Mouse (Mus musculus): ENCODE measurements around the gene Dgkg. TPM values are rescaled to one million over a fixed set of nuclear protein-coding genes. Genes with fewer than 3 reads are reported as not detected.

Gene Dgkg
- polyA plus RNA-seq, 1 experiment from 2014 or later: 4.5 TPM

DNA sequence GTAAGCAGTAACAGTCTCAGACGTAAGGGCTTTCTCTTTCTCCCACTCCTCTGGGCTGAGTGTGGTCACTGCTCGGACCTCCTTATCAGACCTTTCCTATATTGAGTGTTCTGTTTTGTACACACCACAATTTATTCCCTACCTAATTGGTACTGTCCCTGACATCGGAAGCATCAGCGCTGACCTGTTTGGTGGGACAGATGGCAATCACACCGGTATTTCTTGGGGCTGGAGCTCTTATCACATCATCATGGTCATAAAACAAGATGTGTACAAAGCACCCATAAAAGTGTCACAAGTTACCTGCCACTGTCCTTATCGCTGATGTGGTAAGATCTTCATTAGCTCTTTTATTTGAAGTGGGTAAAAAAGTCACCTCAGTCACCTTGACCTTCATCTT, 155.2 kb downstream of the Dgkg start:
- Histone ChIP-seq H3K9ac (no peak overlapping the region), H3K9me3 (no peaks in the 10 kb centered on the region), H3K4me3 (no peak overlapping the region), H3K27me3 (no peaks in the 10 kb centered on the region), H3K27ac (replicated peaks) (no peak overlapping the region), H3K4me2 (no peak overlapping the region), H3K36me3 (no peaks in the 10 kb centered on the region), H3K4me1 (replicated peaks) (no peaks in the 10 kb centered on the region)
- ATAC-seq (ENCODE audit: low FRiP score, low read depth): no peak
- 94% methylated on average over 6 of the region's 6 CpGs for WGBS

DNA sequence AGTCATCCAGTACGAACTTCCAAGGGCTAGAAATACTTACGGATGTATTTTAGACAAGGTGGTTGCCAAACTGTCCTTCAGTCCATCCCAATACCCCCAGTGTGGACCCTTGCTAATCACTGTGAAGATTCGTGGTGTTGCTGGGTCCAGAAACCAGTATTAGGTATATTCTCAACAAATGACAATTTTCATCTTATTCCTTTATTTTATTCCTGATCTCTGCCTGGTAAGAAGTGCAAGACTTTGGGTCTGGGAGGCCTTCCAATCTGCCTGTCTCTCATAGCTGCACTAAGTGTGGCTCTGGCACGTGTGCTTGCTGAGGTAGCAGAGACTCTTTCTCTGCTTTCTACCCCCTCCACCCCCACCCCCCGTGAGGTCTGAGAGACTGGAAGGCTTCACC, 156.5 kb downstream of the Dgkg start:
- H3K4me3 ChIP-seq: no peak overlapping the region
- no peak overlapping the region for H3K4me2 ChIP-seq
- no peak overlapping the region for H3K9ac ChIP-seq
- H3K4me1 ChIP-seq (replicated peaks): no peaks in the 10 kb centered on the region
- 86% methylated on average over 5 of the region's 5 CpGs for WGBS
- no peak for ATAC-seq (ENCODE audit: low FRiP score, low read depth)
- H3K27me3 ChIP-seq: no peaks in the 10 kb centered on the region
- no peaks in the 10 kb centered on the region for H3K36me3 ChIP-seq
- H3K27ac ChIP-seq (replicated peaks): no peak overlapping the region
- no peaks in the 10 kb centered on the region for H3K9me3 ChIP-seq

DNA sequence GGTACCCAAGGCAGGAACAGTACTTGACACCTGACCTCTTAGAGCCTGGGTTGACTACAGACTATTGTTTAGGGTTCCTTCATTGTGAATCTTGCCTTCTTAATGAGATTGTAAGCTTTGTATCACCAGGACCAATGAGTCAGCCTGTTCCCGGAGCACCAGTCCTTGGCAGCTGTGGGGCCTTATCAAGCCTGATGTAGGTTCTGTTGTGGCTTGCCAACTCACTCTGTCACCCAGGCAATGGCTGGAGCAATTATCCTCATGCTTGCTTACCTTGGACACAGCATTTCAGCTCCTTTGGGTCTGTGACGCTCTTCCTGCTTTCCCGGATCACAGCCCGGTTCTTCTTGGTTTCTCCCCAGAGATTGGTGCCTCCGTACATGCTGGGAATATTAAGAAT, 157.1 kb downstream of the Dgkg start:
- Histone ChIP-seq H3K9me3 (no peaks in the 10 kb centered on the region), H3K36me3 (no peaks in the 10 kb centered on the region), H3K27me3 (no peaks in the 10 kb centered on the region), H3K4me2 (no peak overlapping the region), H3K4me3 (no peak overlapping the region), H3K9ac (no peak overlapping the region), H3K4me1 (replicated peaks) (no peaks in the 10 kb centered on the region), H3K27ac (replicated peaks) (no peak overlapping the region)
- ATAC-seq (ENCODE audit: low FRiP score, low read depth): no peak
- 86% methylated on average over 5 of the region's 5 CpGs for WGBS

DNA sequence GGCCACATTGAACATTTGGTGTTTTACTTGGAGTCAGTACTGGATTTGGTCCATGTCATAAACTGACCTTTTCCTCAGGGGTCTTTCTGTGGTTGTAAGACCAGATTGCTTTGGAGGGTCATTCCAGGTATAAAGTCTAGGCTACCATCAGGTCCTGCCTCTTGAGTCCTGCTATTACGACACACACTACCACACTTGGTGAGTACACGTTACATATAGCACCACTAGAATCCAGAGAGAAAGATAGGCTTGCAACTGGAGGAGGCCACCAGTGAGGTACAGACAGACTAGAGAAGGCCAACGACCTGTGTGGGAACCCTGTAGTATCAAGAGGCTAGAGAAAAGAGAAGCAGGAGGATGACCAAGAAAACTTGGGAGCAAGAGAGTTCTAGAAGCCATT, 157.6 kb downstream of the Dgkg start:
- H3K9ac ChIP-seq: no peak overlapping the region
- H3K4me3 ChIP-seq: no peak overlapping the region
- no peaks in the 10 kb centered on the region for H3K9me3 ChIP-seq
- no peak for ATAC-seq (ENCODE audit: low FRiP score, low read depth)
- H3K27ac ChIP-seq (replicated peaks): no peak overlapping the region
- H3K4me1 ChIP-seq (replicated peaks): no peaks in the 10 kb centered on the region
- no peak overlapping the region for H3K4me2 ChIP-seq
- H3K27me3 ChIP-seq: no peaks in the 10 kb centered on the region
- no peaks in the 10 kb centered on the region for H3K36me3 ChIP-seq
- 91% methylated on average over 3 of the region's 3 CpGs for WGBS

DNA sequence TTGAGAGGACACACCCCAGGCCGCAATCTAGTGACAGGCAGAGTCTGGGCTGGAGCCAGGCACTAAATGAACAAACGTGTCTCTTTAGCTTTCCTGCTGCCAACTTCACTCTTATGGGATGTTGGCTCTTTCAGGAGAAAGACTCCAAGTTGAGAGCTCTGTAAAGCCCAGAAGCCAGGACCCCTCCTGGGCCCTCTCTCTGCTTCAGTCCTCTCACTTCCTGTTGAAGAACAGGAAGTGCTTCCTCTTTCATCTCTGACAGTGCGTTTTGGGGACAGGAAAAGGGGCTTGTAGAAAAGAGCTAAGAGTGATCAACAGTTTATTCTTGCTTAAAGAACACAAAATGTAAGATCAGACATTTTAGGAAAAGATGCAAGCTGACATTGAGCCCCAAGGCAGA, 159.0 kb downstream of the Dgkg start:
- no peak overlapping the region for H3K4me2 ChIP-seq
- no peak overlapping the region for H3K27ac ChIP-seq (replicated peaks)
- no peaks in the 10 kb centered on the region; the same call in 1 of the 2 replicates for H3K4me1 ChIP-seq (replicated peaks)
- 71% methylated on average over 3 of the region's 3 CpGs for WGBS
- no peak overlapping the region for H3K4me3 ChIP-seq
- H3K36me3 ChIP-seq: no peaks in the 10 kb centered on the region
- ATAC-seq (ENCODE audit: low FRiP score, low read depth): no peak
- no peaks in the 10 kb centered on the region for H3K27me3 ChIP-seq
- H3K9me3 ChIP-seq: no peaks in the 10 kb centered on the region
- no peak overlapping the region for H3K9ac ChIP-seq

DNA sequence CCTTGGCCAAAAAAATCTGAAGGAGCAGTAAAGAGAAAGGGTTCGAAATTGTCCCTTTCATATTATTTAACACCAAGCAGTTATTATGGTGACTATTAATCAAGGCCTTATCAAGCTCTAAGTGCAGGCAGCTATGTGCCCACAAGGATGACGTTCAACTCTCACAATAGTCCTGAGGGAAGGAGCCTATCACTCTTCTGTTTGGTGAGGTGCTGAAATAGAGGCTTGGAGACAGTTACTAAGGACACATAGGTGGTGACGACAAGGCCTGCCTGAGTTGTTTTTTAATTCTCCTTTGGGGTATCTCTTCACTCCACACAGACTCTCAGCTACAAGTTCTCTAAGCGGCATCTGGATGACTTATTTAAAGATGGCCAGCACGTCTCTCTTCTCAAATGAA, 161.8 kb downstream of the Dgkg start:
- no peak for ATAC-seq (ENCODE audit: low FRiP score, low read depth)
- no peak overlapping the region for H3K27ac ChIP-seq (replicated peaks)
- 85% methylated on average over 5 of the region's 5 CpGs for WGBS
- no peak overlapping the region for H3K4me3 ChIP-seq
- H3K27me3 ChIP-seq: no peaks in the 10 kb centered on the region
- H3K36me3 ChIP-seq: no peaks in the 10 kb centered on the region
- no peaks in the 10 kb centered on the region for H3K9me3 ChIP-seq
- no peak overlapping the region for H3K9ac ChIP-seq
- no peaks in the 10 kb centered on the region; the same call in 1 of the 2 replicates for H3K4me1 ChIP-seq (replicated peaks)
- no peak overlapping the region for H3K4me2 ChIP-seq

DNA sequence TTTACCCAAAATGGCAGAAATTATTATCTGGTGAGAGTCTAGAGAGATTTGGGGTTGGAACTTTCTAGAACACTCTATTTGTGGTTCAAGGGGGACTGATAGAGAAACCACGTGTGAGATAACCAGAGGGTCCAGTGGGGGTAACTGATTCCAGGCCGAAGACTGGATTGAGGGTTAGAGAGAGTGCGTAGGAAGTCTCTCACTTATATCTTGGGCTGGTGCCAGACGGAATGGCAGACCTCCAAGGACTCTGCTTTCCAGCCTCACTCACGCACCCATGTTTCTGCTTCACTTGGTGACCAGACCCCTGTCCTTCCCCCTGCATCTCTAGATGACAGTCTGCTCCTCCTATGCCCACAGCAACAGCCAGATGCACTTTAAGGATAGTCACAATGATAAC, 162.2 kb downstream of the Dgkg start:
- H3K27ac ChIP-seq (replicated peaks): no peak overlapping the region
- WGBS: 70% methylated on average over 5 of the region's 5 CpGs
- H3K4me2 ChIP-seq: no peak overlapping the region
- H3K4me1 ChIP-seq (replicated peaks): no peaks in the 10 kb centered on the region; the same call in 1 of the 2 replicates
- no peak overlapping the region for H3K4me3 ChIP-seq
- ATAC-seq (ENCODE audit: low FRiP score, low read depth): no peak
- H3K9ac ChIP-seq: no peak overlapping the region
- no peaks in the 10 kb centered on the region for H3K27me3 ChIP-seq
- H3K9me3 ChIP-seq: no peaks in the 10 kb centered on the region
- H3K36me3 ChIP-seq: no peaks in the 10 kb centered on the region

DNA sequence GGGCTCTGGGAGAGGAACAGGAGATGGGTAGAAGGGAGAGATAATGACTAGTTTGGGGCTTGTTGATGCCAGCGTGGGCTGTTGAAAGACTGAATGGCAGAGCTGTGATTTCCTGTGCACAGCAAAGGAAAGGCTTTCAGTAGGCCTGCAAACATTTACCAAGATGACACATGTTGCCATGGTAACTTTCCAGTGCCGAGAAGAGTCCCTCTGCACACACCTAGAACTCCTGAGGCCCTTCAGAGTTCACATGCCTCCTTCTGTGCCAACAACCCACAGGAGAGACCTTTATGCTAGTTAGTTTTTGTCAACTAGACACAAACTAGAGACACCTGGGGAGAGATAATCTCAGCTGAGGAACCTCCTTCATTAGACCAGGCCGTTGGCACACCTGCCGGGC, 163.6 kb downstream of the Dgkg start:
- Histone ChIP-seq H3K27me3 (no peaks in the 10 kb centered on the region), H3K4me1 (replicated peaks) (no peaks in the 10 kb centered on the region; the same call in 1 of the 2 replicates), H3K9ac (no peak overlapping the region), H3K9me3 (no peaks in the 10 kb centered on the region), H3K27ac (replicated peaks) (no peak overlapping the region), H3K4me3 (no peak overlapping the region), H3K4me2 (no peak overlapping the region), H3K36me3 (no peaks in the 10 kb centered on the region)
- 57% methylated on average over 4 of the region's 4 CpGs for WGBS
- no peak for ATAC-seq (ENCODE audit: low FRiP score, low read depth)

DNA sequence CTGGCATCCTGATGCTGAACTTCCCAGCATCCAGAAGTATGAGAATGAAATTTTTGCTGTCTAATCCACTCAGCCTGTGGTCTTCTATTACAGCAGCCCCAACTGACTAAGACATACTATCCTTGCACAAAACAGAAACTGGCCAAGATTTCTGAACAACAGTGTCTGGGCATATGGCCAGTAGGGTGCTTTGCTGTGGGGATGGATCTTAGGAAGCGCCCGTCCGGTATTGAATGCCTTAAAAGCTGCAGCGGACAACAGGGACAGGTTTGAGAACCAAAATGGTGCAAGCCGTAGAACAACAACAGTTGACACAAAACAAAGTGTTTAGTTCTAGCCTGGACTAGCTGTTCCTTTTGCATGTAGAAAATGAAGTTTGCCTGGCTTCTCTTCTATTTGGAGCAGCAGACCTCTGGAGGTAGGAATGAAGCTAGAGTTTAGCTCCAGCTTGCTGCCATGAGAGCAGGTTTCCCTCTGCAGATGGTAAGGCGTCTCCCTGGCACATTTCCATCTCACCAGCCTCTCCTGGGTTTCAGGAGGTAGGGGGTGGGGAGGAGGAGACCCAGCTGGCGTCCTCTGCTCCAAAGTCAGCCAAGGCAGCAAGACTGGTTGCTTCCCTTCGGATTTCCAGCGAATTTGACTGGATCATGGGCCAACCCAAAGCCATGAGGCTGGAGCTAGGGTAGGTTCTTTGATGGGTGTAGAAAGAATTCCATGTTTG, 165.4 kb downstream of the Dgkg start:
- H3K9ac ChIP-seq: no peak overlapping the region
- H3K36me3 ChIP-seq: no peaks in the 10 kb centered on the region
- H3K9me3 ChIP-seq: no peaks in the 10 kb centered on the region
- H3K27me3 ChIP-seq: no peaks in the 10 kb centered on the region
- H3K4me2 ChIP-seq: no peak overlapping the region
- WGBS: 80% methylated on average over 9 of the region's 9 CpGs
- no peak overlapping the region for H3K4me3 ChIP-seq
- no peak overlapping the region for H3K27ac ChIP-seq (replicated peaks)
- ATAC-seq (ENCODE audit: low FRiP score, low read depth): no peak
- H3K4me1 ChIP-seq (replicated peaks): no peaks in the 10 kb centered on the region; the same call in 1 of the 2 replicates

DNA sequence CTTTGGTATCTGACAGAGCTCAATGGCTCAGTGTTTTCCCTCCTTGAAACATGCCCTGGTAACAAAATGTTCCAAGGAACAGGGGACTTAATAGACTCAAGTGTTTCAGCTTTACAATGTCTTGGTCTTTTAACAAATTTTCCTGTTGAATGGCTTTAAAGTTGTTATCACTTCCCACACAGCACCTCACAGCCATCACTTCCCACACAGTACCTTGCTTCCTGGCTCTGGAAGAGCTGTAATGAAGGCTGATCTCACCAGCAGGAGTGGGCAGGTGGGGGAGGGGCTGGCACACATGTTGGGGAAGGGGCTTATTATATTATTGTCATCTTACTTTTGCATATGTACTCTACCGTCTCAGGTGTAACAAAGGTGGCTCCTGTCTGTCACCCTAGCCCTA, 173.1 kb downstream of the Dgkg start:
- Histone ChIP-seq H3K27ac (replicated peaks) (no peak overlapping the region), H3K9ac (no peak overlapping the region), H3K4me3 (no peak overlapping the region), H3K4me2 (no peak overlapping the region), H3K9me3 (no peaks in the 10 kb centered on the region), H3K27me3 (no peaks in the 10 kb centered on the region), H3K36me3 (no peaks in the 10 kb centered on the region), H3K4me1 (replicated peaks) (no peaks in the 10 kb centered on the region)
- no peak for ATAC-seq (ENCODE audit: low FRiP score, low read depth)
- 82% methylated on average over 1 of the region's 1 CpGs for WGBS

DNA sequence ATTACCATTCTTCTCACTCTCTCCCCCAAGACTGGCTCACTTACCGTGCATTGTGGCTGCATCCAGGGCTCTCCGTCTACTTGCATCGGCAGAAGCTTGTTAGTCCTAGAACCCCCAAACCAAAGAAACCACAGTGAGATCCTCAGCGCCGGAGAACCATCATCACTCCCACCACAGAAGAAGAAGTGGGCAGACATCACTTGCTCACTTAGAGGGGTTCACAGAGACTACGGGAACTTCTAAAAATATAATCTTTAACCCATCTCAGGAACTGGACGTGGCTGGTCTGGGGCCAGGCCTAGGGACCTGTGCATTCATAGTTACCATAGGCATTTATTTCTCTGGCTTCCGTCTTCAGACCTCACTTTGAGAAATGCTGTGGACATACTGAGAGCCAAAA, 177.7 kb downstream of the Dgkg start:
- no peaks in the 10 kb centered on the region for H3K36me3 ChIP-seq
- no peak overlapping the region for H3K4me3 ChIP-seq
- no peaks in the 10 kb centered on the region for H3K4me1 ChIP-seq (replicated peaks)
- H3K4me2 ChIP-seq: no peak overlapping the region
- no peak overlapping the region for H3K27ac ChIP-seq (replicated peaks)
- WGBS: 90% methylated on average over 8 of the region's 8 CpGs
- no peak for ATAC-seq (ENCODE audit: low FRiP score, low read depth)
- H3K9me3 ChIP-seq: no peaks in the 10 kb centered on the region
- H3K9ac ChIP-seq: no peak overlapping the region
- H3K27me3 ChIP-seq: no peaks in the 10 kb centered on the region

DNA sequence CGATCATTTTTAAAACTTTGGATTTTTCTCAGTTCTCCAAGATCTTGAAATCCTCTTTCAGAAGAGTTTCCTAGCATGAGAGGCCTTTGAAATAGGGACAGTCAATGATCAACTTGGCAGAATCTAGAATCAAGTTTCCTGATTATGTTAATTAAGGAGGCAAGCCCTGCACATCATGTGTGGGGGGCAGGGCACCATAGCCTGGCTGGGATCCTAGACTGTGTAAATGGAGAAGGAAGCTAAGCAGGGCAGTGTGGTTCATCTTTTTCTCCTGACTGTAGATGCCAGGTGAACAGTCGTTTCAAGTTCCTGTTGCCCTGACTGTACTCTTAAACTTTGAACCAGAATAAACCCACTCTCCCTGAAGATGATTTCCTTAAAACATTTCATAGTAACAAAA, 185.3 kb downstream of the Dgkg start:
- no peaks in the 10 kb centered on the region for H3K27me3 ChIP-seq
- H3K4me1 ChIP-seq (replicated peaks): no peaks in the 10 kb centered on the region
- no peak overlapping the region for H3K9ac ChIP-seq
- ATAC-seq (ENCODE audit: low FRiP score, low read depth): no peak
- 84% methylated on average over 2 of the region's 2 CpGs for WGBS
- no peaks in the 10 kb centered on the region for H3K36me3 ChIP-seq
- no peak overlapping the region for H3K27ac ChIP-seq (replicated peaks)
- no peak overlapping the region for H3K4me2 ChIP-seq
- no peaks in the 10 kb centered on the region for H3K9me3 ChIP-seq
- no peak overlapping the region for H3K4me3 ChIP-seq

DNA sequence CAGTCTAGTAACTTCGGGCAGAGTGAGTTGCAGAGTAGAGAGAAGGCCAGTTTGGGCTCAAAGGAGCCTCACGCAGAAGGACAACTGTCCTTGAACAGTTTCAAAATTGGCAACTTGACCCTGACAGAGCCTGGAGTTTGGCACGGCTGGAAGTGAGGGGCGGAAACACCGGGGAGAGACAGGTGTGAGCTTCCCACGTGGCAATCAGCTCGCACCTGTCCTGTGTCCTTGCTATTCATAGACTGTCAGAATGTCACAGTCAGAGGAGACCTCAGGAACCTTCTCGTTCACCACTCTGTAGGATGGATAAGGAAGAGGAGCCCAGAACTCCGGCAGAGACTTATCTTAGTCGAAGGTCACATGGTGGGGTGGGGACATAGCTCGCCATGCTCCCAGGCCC, 187.6 kb downstream of the Dgkg start:
- H3K36me3 ChIP-seq: no peaks in the 10 kb centered on the region
- no peak overlapping the region for H3K4me2 ChIP-seq
- H3K9ac ChIP-seq: no peak overlapping the region
- H3K4me3 ChIP-seq: no peak overlapping the region
- H3K9me3 ChIP-seq: no peaks in the 10 kb centered on the region
- WGBS: 88% methylated on average over 11 of the region's 11 CpGs
- no peaks in the 10 kb centered on the region for H3K27me3 ChIP-seq
- ATAC-seq (ENCODE audit: low FRiP score, low read depth): no peak
- H3K4me1 ChIP-seq (replicated peaks): no peaks in the 10 kb centered on the region
- H3K27ac ChIP-seq (replicated peaks): no peak overlapping the region
